Mouse (Mus musculus): ENCODE measurements around the gene Gm49387.

GRCm38 (mm10) chr14:31575866-31576265 is 64.8 kb downstream of the Gm49387 start:
- TF ChIP-seq CTCF (IDR thresholded peaks at IDR 0.05) (no peak), EP300 (IDR thresholded peaks at IDR 0.05) (no peak)

Data from lung, postnatal 0 days (tissue).